Mouse (Mus musculus): ENCODE measurements around the gene Daam2. TPM values are rescaled to one million over a fixed set of nuclear protein-coding genes. Genes with fewer than 3 reads are reported as not detected.

Daam2 gene
- total and polyA plus RNA-seq, 3 experiments = 0.04 to 0.41 TPM; not detected in 1

GRCm38 (mm10) chr17:49434236-49434635, 129.9 kb downstream of the Daam2 start:
- H3K4me2 ChIP-seq (ENCODE audit: insufficient read depth, low read depth, poor library complexity, severe bottlenecking) = no peak overlapping the region
- H3K4me1 ChIP-seq (ENCODE audit: control insufficient read depth in 1 of 2, insufficient read depth in 2 of 2) = peaks cover 8 to 19% of the 10 kb centered on the region in 2 experiments
- no peak overlapping the region for H3K9ac ChIP-seq (ENCODE audit: insufficient read depth, low read depth)
- DNase-seq (ENCODE audit: extremely low read depth) = no peak
- H3K9me3 ChIP-seq (replicated peaks; ENCODE audit: low read length) = no peaks in the 10 kb centered on the region
- no peaks in the 10 kb centered on the region for H3K27me3 ChIP-seq (replicated peaks)
- no peaks in the 10 kb centered on the region; the same call in 1 of the 2 replicates for H3K79me2 ChIP-seq (replicated peaks; ENCODE audit: control insufficient read depth, extremely low read depth, insufficient read depth, poor library complexity, severe bottlenecking)
- dilution Hi-C loops (cut with MboI; ENCODE audit: extremely low pct_ligation_motif_present, extremely low pct_unique_long_range_greater_than_20kb, low sequenced_read_pairs) = no loop called here
- peaks cover 24 to 65% of the 10 kb centered on the region in 2 experiments for H3K36me3 ChIP-seq (replicated peaks in 1 of 2; ENCODE audit: control insufficient read depth in 1 of 2, insufficient read depth in 1 of 2, low read length in 1 of 2)
- H3K27ac ChIP-seq (ENCODE audit: insufficient read depth, low read depth) = no peak overlapping the region
- TF ChIP-seq ELF1 (IDR thresholded peaks at IDR 0.05; ENCODE audit: low read depth, low read length) = no peak
- no peak for TF ChIP-seq JUN (IDR thresholded peaks at IDR 0.05; ENCODE audit: insufficient read depth, low read depth, low read length)
- H3K4me3 ChIP-seq (replicated peaks in 1 of 3; ENCODE audit: low read depth in 2 of 3, low read length in 2 of 3, poor library complexity in 1 of 3) = no peak overlapping the region
- in situ Hi-C loops (cut with MboI; ENCODE audit: low pct_ligation_motif_present, low pct_unique_long_range_greater_than_20kb, low sequenced_read_pairs) = no loop called here

- Histone ChIP-seq H3K4me3 (replicated peaks in 1 of 3; ENCODE audit: low read depth in 2 of 3, low read length in 2 of 3, poor library complexity in 1 of 3) (no peak overlapping the region), H3K27me3 (replicated peaks) (no peaks in the 10 kb centered on the region), H3K9me3 (replicated peaks; ENCODE audit: low read length) (no peaks in the 10 kb centered on the region), H3K27ac (ENCODE audit: insufficient read depth, low read depth) (no peak overlapping the region), H3K4me1 (ENCODE audit: control insufficient read depth in 1 of 2, insufficient read depth in 2 of 2) (peaks cover 8 to 23% of the 10 kb centered on the region in 2 experiments), H3K36me3 (replicated peaks in 1 of 2; ENCODE audit: control insufficient read depth in 1 of 2, insufficient read depth in 1 of 2, low read length in 1 of 2) (peaks cover 24 to 54% of the 10 kb centered on the region in 2 experiments), H3K79me2 (replicated peaks; ENCODE audit: control insufficient read depth, extremely low read depth, insufficient read depth, poor library complexity, severe bottlenecking) (no peaks in the 10 kb centered on the region; the same call in 1 of the 2 replicates), H3K4me2 (ENCODE audit: insufficient read depth, low read depth, poor library complexity, severe bottlenecking) (no peak overlapping the region), H3K9ac (ENCODE audit: insufficient read depth, low read depth) (no peak overlapping the region)
- in situ Hi-C loops (cut with MboI; ENCODE audit: low pct_ligation_motif_present, low pct_unique_long_range_greater_than_20kb, low sequenced_read_pairs) = no loop called here
- dilution Hi-C loops (cut with MboI; ENCODE audit: extremely low pct_ligation_motif_present, extremely low pct_unique_long_range_greater_than_20kb, low sequenced_read_pairs) = no loop called here
- TF ChIP-seq PAX5 (IDR thresholded peaks at IDR 0.05; ENCODE audit: low read length) = no peak
- TF ChIP-seq RCOR1 (conservative IDR thresholded peaks at IDR 0.05; ENCODE audit: low read depth, low read length) = no peak
- TF ChIP-seq TBP (conservative IDR thresholded peaks at IDR 0.05; ENCODE audit: low read depth, low read length) = no peak
- TF ChIP-seq EP300 (IDR thresholded peaks at IDR 0.05; ENCODE audit: low read length) = no peak
- TF ChIP-seq CHD2 (IDR thresholded peaks at IDR 0.05; ENCODE audit: low read length) = no peak
- no peak for TF ChIP-seq ETS1 (conservative IDR thresholded peaks at IDR 0.05; ENCODE audit: low read depth, low read length)
- no peak for TF ChIP-seq ZC3H11A (IDR thresholded peaks at IDR 0.05; ENCODE audit: low read depth, low read length)
- no peak for TF ChIP-seq POLR2AphosphoS2 (IDR thresholded peaks at IDR 0.05; ENCODE audit: low read depth, low read length)
- TF ChIP-seq KAT2A (IDR thresholded peaks at IDR 0.05; ENCODE audit: insufficient replicate concordance, low read length) = no peak
- no peak for TF ChIP-seq GABPA (IDR thresholded peaks at IDR 0.05; ENCODE audit: insufficient replicate concordance, low read depth, low read length)
- TF ChIP-seq SIN3A (IDR thresholded peaks at IDR 0.05; ENCODE audit: low read length) = no peak
- TF ChIP-seq ZMIZ1 (IDR thresholded peaks at IDR 0.05; ENCODE audit: low read depth, low read length) = no peak
- TF ChIP-seq BHLHE40 (IDR thresholded peaks at IDR 0.05; ENCODE audit: low read depth, low read length) = no peak
- no peak for TF ChIP-seq MYC (IDR thresholded peaks at IDR 0.05; ENCODE audit: low read depth, low read length)
- TF ChIP-seq MAZ (IDR thresholded peaks at IDR 0.05; ENCODE audit: low read depth, low read length) = no peak
- TF ChIP-seq JUN (IDR thresholded peaks at IDR 0.05; ENCODE audit: insufficient read depth, low read depth, low read length) = no peak
- no peak for TF ChIP-seq ZKSCAN1 (IDR thresholded peaks at IDR 0.05; ENCODE audit: borderline replicate concordance, low read depth, low read length)
- no peak for TF ChIP-seq SMC3 (IDR thresholded peaks at IDR 0.05; ENCODE audit: low read depth, low read length)
- no peak for DNase-seq (ENCODE audit: extremely low read depth)
Observed at GRCm38 (mm10) chr17:49433071-49433470, 131.1 kb downstream of the Daam2 start.
